ENCODE assay signal across 8 mouse cellular contexts in the genomic region with DNA sequence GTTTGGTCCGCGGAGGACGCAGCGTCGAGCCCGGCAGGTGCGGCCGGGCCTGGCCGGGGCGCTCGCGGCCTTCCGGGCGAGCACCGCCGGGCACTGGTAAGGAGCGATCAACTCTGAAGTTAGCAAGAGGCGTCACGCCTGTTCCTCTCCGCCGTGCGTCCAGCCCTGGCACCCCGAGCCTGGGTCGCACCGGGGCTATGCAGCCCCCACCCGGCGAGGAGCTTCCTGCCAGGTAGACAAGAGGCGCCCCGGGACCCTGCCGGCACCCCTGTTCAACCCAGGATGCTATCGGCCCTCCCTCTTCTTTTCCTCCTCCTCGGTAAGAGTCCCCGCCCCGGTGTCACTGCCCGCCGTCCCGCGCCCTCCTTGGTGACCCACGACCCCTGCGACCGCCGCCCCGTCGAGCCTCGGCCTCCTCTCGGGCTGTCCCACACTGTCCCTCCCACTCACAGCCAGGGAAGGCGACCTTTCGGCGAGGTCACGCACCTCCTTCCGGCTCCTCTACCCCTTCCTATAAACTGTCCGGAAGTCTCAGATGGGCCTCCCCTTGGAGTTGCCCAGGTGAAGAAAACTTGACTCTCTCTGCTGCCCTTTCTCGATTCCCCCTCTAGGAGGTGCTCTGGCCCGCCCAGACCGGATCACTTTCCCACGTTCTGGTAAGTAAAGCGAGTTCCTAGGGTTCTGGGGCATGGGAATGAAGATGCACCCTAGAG. TPM values are rescaled to one million over a fixed set of nuclear protein-coding genes. Genes with fewer than 3 reads are reported as not detected.
DNase-seq lines count a peak whose midpoint lies in the region; ATAC-seq lines count a peak whose summit lies in the region.

No protein-coding gene starts in this region.

- peak overlapping the region; percentile 82 for H3K9ac ChIP-seq in embryonic facial prominence, embryonic 14.5 days (ENCODE audit: low read depth, low read length)
- H3K9ac ChIP-seq in heart, embryonic 12.5 days: peak overlapping the region; percentile 90
- peak overlapping the region; percentile 92 for H3K9ac ChIP-seq in kidney, embryonic 16.5 days (replicated peaks; ENCODE audit: low read length)

- ATAC-seq in embryonic facial prominence, embryonic 14.5 days (ENCODE audit: low read depth): peak; percentile 74
- ATAC-seq in heart, embryonic 12.5 days (ENCODE audit: insufficient number of reproducible peaks, low FRiP score): peak; percentile 78
- ATAC-seq in kidney, embryonic 16.5 days (ENCODE audit: low FRiP score, low TSS enrichment): peak; percentile 77

- peaks cover 3% of the 10 kb centered on the region; the same call in 1 of the 2 replicates for H3K4me1 ChIP-seq in embryonic facial prominence, embryonic 14.5 days (ENCODE audit: control insufficient read depth, insufficient read depth, low read length)
- H3K4me1 ChIP-seq in heart, embryonic 12.5 days (replicated peaks): peaks cover 12% of the 10 kb centered on the region; the same call in 1 of the 2 replicates
- peaks cover 10% of the 10 kb centered on the region for H3K4me1 ChIP-seq in kidney, embryonic 16.5 days (ENCODE audit: insufficient read depth, low read length)

- WGBS in embryonic facial prominence, embryonic 14.5 days: 1% methylated on average over 39 of the region's 57 CpGs
- under 1% methylated on average over 55 of the region's 57 CpGs for WGBS in heart, embryonic 12.5 days
- under 1% methylated on average over 40 of the region's 57 CpGs for WGBS in kidney, embryonic 16.5 days

- no peaks in the 10 kb centered on the region for H3K9me3 ChIP-seq in embryonic facial prominence, embryonic 14.5 days (ENCODE audit: control insufficient read depth, low read length)
- H3K9me3 ChIP-seq in heart, embryonic 12.5 days (replicated peaks): no peaks in the 10 kb centered on the region
- no peaks in the 10 kb centered on the region for H3K9me3 ChIP-seq in kidney, embryonic 16.5 days (ENCODE audit: low read length)

- H3K36me3 ChIP-seq in embryonic facial prominence, embryonic 14.5 days (ENCODE audit: control insufficient read depth, insufficient read depth, low read length): peaks cover 31% of the 10 kb centered on the region
- peaks cover 39% of the 10 kb centered on the region for H3K36me3 ChIP-seq in heart, embryonic 12.5 days
- H3K36me3 ChIP-seq in kidney, embryonic 16.5 days (ENCODE audit: insufficient read depth, low read length): peaks cover 25% of the 10 kb centered on the region

- peak overlapping the region; percentile 88 for H3K4me3 ChIP-seq in embryonic facial prominence, embryonic 14.5 days (ENCODE audit: low read depth, low read length)
- H3K4me3 ChIP-seq in heart, embryonic 12.5 days: peak overlapping the region; percentile 81
- H3K4me3 ChIP-seq in kidney, embryonic 16.5 days (ENCODE audit: low read length): peak overlapping the region; percentile 87

- peak; percentile 93 for DNase-seq in ES-CJ7 (ENCODE audit: low read depth, low spot score)
- DNase-seq in adrenal gland, postnatal 36 days: peak; percentile 77 to 80
- DNase-seq in embryonic facial prominence, embryonic 14.5 days (ENCODE audit: low spot score): peak; percentile 81
- peak; percentile 88 for DNase-seq in lung, postnatal 10 days
- DNase-seq in ovary, adult 18-20 months (ENCODE audit: low spot score): peak; percentile 58
- peak; percentile 77 to 83 for DNase-seq in thymus, postnatal 36 days

- no peaks in the 10 kb centered on the region for H3K27me3 ChIP-seq in embryonic facial prominence, embryonic 14.5 days (replicated peaks; ENCODE audit: control insufficient read depth, insufficient read depth, low read length)
- H3K27me3 ChIP-seq in heart, embryonic 12.5 days (replicated peaks): no peaks in the 10 kb centered on the region
- no peaks in the 10 kb centered on the region for H3K27me3 ChIP-seq in kidney, embryonic 16.5 days (ENCODE audit: insufficient read depth, low read length)

- H3K27ac ChIP-seq in embryonic facial prominence, embryonic 14.5 days (replicated peaks; ENCODE audit: low read depth, low read length): peak overlapping the region; percentile 67
- peak overlapping the region; percentile 83 for H3K27ac ChIP-seq in heart, embryonic 12.5 days (ENCODE audit: poor library complexity, severe bottlenecking)
- peak overlapping the region; percentile 92 for H3K27ac ChIP-seq in kidney, embryonic 16.5 days (ENCODE audit: low read length)

- peak overlapping the region; percentile 83 for H3K4me2 ChIP-seq in embryonic facial prominence, embryonic 14.5 days (ENCODE audit: low read depth, low read length)
- H3K4me2 ChIP-seq in heart, embryonic 12.5 days: peak overlapping the region; percentile 83
- peak overlapping the region; percentile 79 for H3K4me2 ChIP-seq in kidney, embryonic 16.5 days (replicated peaks; ENCODE audit: low read depth, low read length)

RNA-seq across cellular contexts. Expression of a gene that starts 0.5 kb away (rescaled TPM):
- total RNA-seq in adrenal gland, postnatal 36 days (2021): 100 to 1,000 TPM; 106 to 131 TPM
- 41.0 and 43.4 TPM in 2 replicates for polyA plus RNA-seq in embryonic facial prominence, embryonic 14.5 days (2014; fragmentation: Nextera tagmentation; extraction: Ambion mirVana)
- 50.3 and 55.8 TPM in 2 replicates for polyA plus RNA-seq in heart, embryonic 12.5 days (2016; fragmentation: Nextera tagmentation; extraction: Ambion mirVana)
- polyA plus RNA-seq in kidney, embryonic 16.5 days (2015; fragmentation: Nextera tagmentation; extraction: Ambion mirVana): 58.8 and 65.1 TPM in 2 replicates

RNA-seq across cellular contexts. Expression of a gene that starts 11.5 kb away (rescaled TPM):
- total RNA-seq in adrenal gland, postnatal 36 days (2021): under 1 TPM; 0.66 to 0.79 TPM
- polyA plus RNA-seq in embryonic facial prominence, embryonic 14.5 days (2014; fragmentation: Nextera tagmentation; extraction: Ambion mirVana): 1.7 and 2.1 TPM in 2 replicates
- polyA plus RNA-seq in heart, embryonic 12.5 days (2016; fragmentation: Nextera tagmentation; extraction: Ambion mirVana): 1.9 and 2.4 TPM in 2 replicates
- 6.7 and 7.4 TPM in 2 replicates for polyA plus RNA-seq in kidney, embryonic 16.5 days (2015; fragmentation: Nextera tagmentation; extraction: Ambion mirVana)

RNA-seq across cellular contexts. Expression of a gene that starts 33.0 kb away (rescaled TPM):
- 10 to 100 TPM; 42.2 to 54.4 TPM for total RNA-seq in adrenal gland, postnatal 36 days (2021)
- 235 and 254 TPM in 2 replicates for polyA plus RNA-seq in embryonic facial prominence, embryonic 14.5 days (2014; fragmentation: Nextera tagmentation; extraction: Ambion mirVana)
- 127 and 129 TPM in 2 replicates for polyA plus RNA-seq in heart, embryonic 12.5 days (2016; fragmentation: Nextera tagmentation; extraction: Ambion mirVana)
- polyA plus RNA-seq in kidney, embryonic 16.5 days (2015; fragmentation: Nextera tagmentation; extraction: Ambion mirVana): 152 and 156 TPM in 2 replicates

RNA-seq across cellular contexts. Expression of a gene that starts 37.7 kb away (rescaled TPM):
- 100 to 1,000 TPM; 211 to 217 TPM for total RNA-seq in adrenal gland, postnatal 36 days (2021)
- 226 and 241 TPM in 2 replicates for polyA plus RNA-seq in embryonic facial prominence, embryonic 14.5 days (2014; fragmentation: Nextera tagmentation; extraction: Ambion mirVana)
- polyA plus RNA-seq in heart, embryonic 12.5 days (2016; fragmentation: Nextera tagmentation; extraction: Ambion mirVana): 284 and 290 TPM in 2 replicates
- polyA plus RNA-seq in kidney, embryonic 16.5 days (2015; fragmentation: Nextera tagmentation; extraction: Ambion mirVana): 202 and 227 TPM in 2 replicates

RNA-seq across cellular contexts. Expression of a gene that starts 46.9 kb away (rescaled TPM):
- total RNA-seq in adrenal gland, postnatal 36 days (2021): 1 to 10 TPM; 3.8 to 4.0 TPM
- 6.3 and 7.7 TPM in 2 replicates for polyA plus RNA-seq in embryonic facial prominence, embryonic 14.5 days (2014; fragmentation: Nextera tagmentation; extraction: Ambion mirVana)
- 8.0 and 8.3 TPM in 2 replicates for polyA plus RNA-seq in heart, embryonic 12.5 days (2016; fragmentation: Nextera tagmentation; extraction: Ambion mirVana)
- polyA plus RNA-seq in kidney, embryonic 16.5 days (2015; fragmentation: Nextera tagmentation; extraction: Ambion mirVana): 15.7 and 15.8 TPM in 2 replicates

Comparison
In these comparisons a context has a peak if more than half of its experiments do, and no peak if none do; other contexts are left out.
1. Peak in every context shown above with its lines: DNase-seq, ATAC-seq, H3K4me3 ChIP-seq and H3K27ac ChIP-seq.